Mouse (Mus musculus) heart, embryonic 16.5 days (tissue): ENCODE measurements at regions not wholly inside any gene's neighbourhood (a gene's known extent, or its start where the extent isn't known, plus 50 kb on each side); places are given as distances from the start of the nearest gene placed in this dataset.
A peak's percentile ranks its signal among the peaks of the same experiment; 100 is the strongest.

Source experiments
- ATAC-seq: fragments of 200-750 bp; cut with Nextera tagmentation; replicated peaks from 2 replicates; pipeline ENCODE4 v1.8.0; 2017; ENCODE audit warnings: moderate number of reproducible peaks; ENCODE audit not compliant: insufficient read depth, low FRiP score; ENCODE audit errors: extremely low read depth
- H3K27ac ChIP-seq: fragments of 300-500 bp; sonication (generic); 2 replicates; pipeline ENCODE4 v1.5.1; 2014; ENCODE audit warnings: mild to moderate bottlenecking, low read length, control low read depth, moderate library complexity
- H3K27me3 ChIP-seq: fragments of 300-500 bp; sonication (generic); 2 replicates; pipeline ENCODE4 v1.6.1; 2014; ENCODE audit warnings: low read length, mixed read lengths; ENCODE audit not compliant: control insufficient read depth, insufficient read depth
- H3K36me3 ChIP-seq: fragments of 300-500 bp; sonication (generic); 2 replicates; pipeline ENCODE4 v1.6.1; 2014; ENCODE audit not compliant: control insufficient read depth, insufficient read depth
- H3K4me1 ChIP-seq: fragments of 300-500 bp; sonication (generic); 2 replicates; pipeline ENCODE4 v1.6.1; 2014; ENCODE audit warnings: low read length, mixed read lengths; ENCODE audit not compliant: control insufficient read depth, insufficient read depth
- H3K4me2 ChIP-seq: fragments of 300-500 bp; sonication (generic); 2 replicates; pipeline ENCODE4 v1.6.1; 2014; ENCODE audit warnings: low read depth, mild to moderate bottlenecking, control low read depth, low read length
- H3K4me3 ChIP-seq: fragments of 300-500 bp; sonication (generic); 2 replicates; pipeline ENCODE4 v1.5.1; 2014; ENCODE audit warnings: mild to moderate bottlenecking, control low read depth, low read length
- H3K9ac ChIP-seq: fragments of 300-500 bp; sonication (generic); 2 replicates; pipeline ENCODE4 v1.6.1; 2014; ENCODE audit warnings: low read length, control low read depth
- H3K9me3 ChIP-seq: fragments of 300-500 bp; sonication (generic); replicated peaks from 2 replicates; pipeline ENCODE4 v1.6.1; 2016; ENCODE audit warnings: low read length; ENCODE audit not compliant: control insufficient read depth
- WGBS: fragments of 180-500 bp; shearing (Covaris S2); extraction: QIAGEN DNeasy Blood & Tissue Kit; methylation state at CpG from one replicate; pipeline ENCODE4 v1.1.7; 2014; 5-methylcytosine and 5-hydroxymethylcytosine counted together

DNA sequence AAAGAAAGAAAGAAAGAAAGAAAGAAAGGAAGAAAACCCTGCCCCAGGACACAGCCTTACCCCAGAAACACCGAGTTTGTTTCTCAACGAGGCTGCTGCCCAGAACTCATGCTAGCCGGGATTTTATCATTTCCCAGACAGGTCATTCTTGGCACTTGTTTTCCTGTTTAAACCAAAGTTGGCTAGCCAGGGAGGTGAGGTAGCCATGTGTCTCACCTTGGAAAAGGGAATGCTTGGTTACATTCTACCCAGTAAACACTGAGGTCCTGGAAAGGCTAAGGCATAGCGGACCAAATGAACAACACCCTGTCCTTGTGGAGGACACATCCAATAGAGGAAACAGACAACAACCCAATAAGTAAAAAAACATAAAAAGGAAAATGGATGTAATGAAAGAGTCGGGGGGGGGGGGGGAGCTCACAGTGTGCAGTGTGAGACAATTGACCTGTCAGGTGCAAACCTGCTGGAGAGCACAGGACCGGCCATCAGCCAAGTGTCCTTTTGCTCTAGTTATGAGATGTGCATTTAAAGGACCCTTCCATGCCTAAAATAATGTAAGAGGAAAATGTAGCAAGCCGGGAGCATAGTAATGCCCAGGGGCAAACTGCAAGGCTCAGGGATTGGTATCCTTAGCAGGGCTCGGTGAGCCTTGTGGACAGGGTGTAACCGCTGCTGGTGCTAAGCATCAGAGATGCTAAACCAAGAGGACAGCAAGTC lies 78.2 kb upstream of the Fzd7 start:
- H3K27ac ChIP-seq = no peak overlapping the region
- no peaks in the 10 kb centered on the region for H3K36me3 ChIP-seq
- no peak overlapping the region for H3K9ac ChIP-seq
- ATAC-seq = no peak
- H3K4me3 ChIP-seq = no peak overlapping the region
- H3K27me3 ChIP-seq = no peaks in the 10 kb centered on the region
- no peak overlapping the region for H3K4me2 ChIP-seq
- WGBS = 84% methylated on average over 9 of the region's 9 CpGs
- H3K4me1 ChIP-seq = no peaks in the 10 kb centered on the region
- H3K9me3 ChIP-seq = no peaks in the 10 kb centered on the region

DNA sequence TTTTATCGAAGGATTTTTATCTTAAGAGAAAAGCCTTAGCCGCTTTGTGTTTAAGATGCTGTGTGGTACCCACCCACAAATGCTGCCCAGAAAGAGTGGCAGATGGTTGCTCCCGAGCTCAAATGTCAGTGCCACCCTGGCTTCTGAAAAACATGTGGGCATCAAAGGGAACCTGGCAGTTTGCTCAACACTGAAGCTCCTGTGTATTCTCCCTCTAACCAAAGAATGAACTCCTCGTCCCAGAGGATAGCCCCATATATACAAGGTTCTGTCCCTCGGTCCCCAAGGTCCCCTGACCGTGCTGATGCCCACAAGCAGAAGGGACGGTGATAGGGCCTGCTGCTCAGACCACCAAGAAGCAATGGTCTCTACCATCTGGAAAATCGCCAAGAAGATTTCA lies 76.9 kb upstream of the Fzd7 start:
- 71% methylated on average over 8 of the region's 8 CpGs for WGBS
- ATAC-seq = no peak
- Histone ChIP-seq H3K27me3 (no peaks in the 10 kb centered on the region), H3K36me3 (no peaks in the 10 kb centered on the region), H3K4me1 (peaks cover 3% of the 10 kb centered on the region), H3K4me2 (no peak overlapping the region), H3K9me3 (no peaks in the 10 kb centered on the region), H3K4me3 (no peak overlapping the region), H3K27ac (no peak overlapping the region), H3K9ac (no peak overlapping the region)

DNA sequence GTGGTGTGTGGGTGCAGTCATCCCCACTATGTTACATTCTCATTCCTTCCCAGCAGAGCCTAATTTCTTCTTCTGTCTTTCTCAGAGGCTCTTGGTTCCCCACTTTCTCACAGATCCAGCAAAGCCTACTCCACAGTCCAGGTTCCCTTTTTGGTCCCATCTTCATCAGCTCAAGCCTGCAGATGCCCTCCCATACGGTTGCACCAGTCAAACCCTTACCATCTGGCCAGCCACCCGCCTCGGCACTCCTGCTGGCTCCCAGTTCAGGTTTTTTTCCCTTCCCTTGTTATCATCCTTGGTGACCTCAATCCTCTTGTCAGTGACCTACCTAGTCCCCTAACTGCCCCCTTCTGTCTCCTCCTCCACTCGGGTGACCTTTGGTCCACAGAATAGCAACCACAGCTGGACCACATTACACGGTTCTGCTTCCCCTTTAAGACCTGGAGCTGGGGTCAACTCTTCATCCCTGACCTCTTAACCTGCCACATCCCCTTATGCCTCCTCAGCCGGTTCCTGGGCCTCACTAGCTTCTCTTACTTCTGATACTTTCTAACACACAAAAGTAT lies 75.4 kb upstream of the Fzd7 start:
- ATAC-seq = no peak

DNA sequence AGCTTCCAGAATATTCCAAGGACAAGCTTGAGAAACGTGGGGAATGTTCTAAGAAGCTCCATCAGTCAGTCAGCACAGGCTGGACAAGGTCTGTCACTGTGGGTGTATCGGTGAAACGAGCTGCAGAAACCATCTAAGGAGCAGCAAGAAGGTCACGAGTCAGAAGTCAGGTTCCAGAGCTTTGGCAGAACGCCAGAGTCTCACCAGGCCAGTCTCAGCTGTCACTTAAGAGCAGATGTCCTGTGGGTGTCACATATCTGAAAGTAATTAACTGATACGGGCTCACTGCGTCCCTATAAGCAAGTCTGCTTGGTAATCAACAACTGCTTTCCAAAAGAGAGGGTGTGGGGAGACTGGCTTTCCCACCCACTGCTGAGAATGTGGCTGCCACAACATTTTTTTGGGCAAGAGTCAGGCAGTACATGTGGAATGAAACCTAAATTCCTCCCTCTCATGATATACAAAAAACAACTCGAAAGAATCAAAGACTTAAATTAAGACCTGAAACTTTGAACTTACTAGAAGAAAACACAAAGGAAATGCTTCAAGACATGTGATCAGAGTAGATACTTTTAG lies 72.6 kb upstream of the Fzd7 start:
- no peak for ATAC-seq
- no peak overlapping the region for H3K4me3 ChIP-seq
- WGBS = 10% methylated on average over 8 of the region's 8 CpGs
- no peaks in the 10 kb centered on the region for H3K9me3 ChIP-seq
- no peaks in the 10 kb centered on the region for H3K36me3 ChIP-seq
- peaks cover 3% of the 10 kb centered on the region for H3K4me1 ChIP-seq
- peak overlapping the region; percentile 27; the same call in 1 of the 2 replicates for H3K4me2 ChIP-seq
- H3K9ac ChIP-seq = no peak overlapping the region
- H3K27me3 ChIP-seq = no peaks in the 10 kb centered on the region
- H3K27ac ChIP-seq = no peak overlapping the region

More for the DNA sequence above, 75.4 kb upstream of the Fzd7 start:
- Histone ChIP-seq H3K36me3 (no peaks in the 10 kb centered on the region), H3K27ac (no peak overlapping the region), H3K4me1 (peaks cover 3% of the 10 kb centered on the region), H3K4me2 (no peak overlapping the region), H3K27me3 (no peaks in the 10 kb centered on the region), H3K4me3 (no peak overlapping the region), H3K9me3 (no peaks in the 10 kb centered on the region), H3K9ac (no peak overlapping the region)
- WGBS = 64% methylated on average over 6 of the region's 6 CpGs

DNA sequence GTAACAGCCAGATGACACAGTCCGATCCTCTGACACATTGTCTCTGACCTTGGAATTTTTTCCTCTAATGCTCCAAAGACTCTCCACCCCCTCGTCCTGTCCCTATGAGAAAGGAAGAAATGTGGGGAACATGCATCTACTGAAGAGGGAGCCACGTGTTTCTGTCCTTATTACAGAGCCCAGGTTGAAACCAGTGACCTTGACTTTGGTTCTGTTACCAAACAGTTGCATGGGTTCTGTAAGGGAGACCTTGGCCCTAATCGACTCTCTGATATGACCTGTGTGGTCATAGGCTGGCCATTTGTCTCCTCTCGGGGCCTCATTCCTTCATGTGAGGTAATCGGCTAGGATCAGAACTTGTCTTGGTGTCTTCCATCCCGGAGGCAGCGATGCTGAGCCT lies 69.0 kb upstream of the Fzd7 start:
- Histone ChIP-seq H3K4me3 (no peak overlapping the region), H3K27ac (no peak overlapping the region), H3K4me2 (no peak overlapping the region), H3K27me3 (no peaks in the 10 kb centered on the region), H3K9ac (no peak overlapping the region), H3K9me3 (no peaks in the 10 kb centered on the region), H3K4me1 (peaks cover 3% of the 10 kb centered on the region), H3K36me3 (no peaks in the 10 kb centered on the region)
- 82% methylated on average over 8 of the region's 8 CpGs for WGBS
- no peak for ATAC-seq

DNA sequence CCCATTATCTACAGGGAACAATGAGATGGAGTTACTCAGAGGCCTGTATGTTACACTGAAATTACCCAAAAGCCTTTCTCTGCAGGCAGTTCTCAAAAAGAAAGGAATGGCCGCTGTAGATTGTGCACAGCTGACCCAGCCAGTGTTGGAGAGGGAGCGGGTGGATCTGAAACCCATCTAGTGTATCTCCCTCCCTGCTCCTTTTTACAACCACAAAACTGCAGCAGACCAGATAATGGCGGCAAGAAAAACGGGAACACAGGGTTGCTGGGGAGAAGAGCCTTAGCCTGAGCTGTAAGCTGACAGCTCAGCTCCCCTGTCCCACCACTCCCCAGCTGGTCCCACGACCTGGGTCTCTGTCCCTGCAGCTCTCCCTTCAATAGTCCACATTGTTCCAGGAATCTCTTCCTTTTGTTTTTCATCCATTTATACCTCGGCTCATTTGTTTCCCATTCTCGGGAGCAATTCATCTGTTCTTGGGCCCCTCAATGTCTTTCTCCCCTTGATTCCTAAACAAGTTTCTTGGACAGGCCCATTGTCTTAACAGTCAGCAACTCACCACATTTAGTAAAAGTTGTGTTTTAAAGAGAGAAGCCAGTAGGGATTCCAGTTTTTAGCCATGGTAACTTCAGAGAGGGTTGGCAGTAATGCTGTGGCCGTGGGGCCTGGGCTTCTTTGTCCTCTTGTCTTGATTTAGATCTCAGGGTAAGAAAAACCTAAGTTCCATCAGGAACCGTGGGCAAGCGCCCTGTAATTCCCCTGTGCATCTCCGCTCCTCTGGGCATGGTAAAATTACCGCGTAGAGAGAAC lies 67.6 kb upstream of the Fzd7 start:
- Histone ChIP-seq H3K27me3 (no peaks in the 10 kb centered on the region; the same call in 1 of the 2 replicates), H3K4me3 (no peak overlapping the region), H3K4me2 (no peak overlapping the region), H3K9ac (no peak overlapping the region), H3K9me3 (no peaks in the 10 kb centered on the region), H3K27ac (no peak overlapping the region), H3K4me1 (peaks cover 2% of the 10 kb centered on the region), H3K36me3 (no peaks in the 10 kb centered on the region)
- whole genome bisulfite sequencing = 76% methylated on average over 13 of the region's 13 CpGs
- ATAC-seq = no peak

DNA sequence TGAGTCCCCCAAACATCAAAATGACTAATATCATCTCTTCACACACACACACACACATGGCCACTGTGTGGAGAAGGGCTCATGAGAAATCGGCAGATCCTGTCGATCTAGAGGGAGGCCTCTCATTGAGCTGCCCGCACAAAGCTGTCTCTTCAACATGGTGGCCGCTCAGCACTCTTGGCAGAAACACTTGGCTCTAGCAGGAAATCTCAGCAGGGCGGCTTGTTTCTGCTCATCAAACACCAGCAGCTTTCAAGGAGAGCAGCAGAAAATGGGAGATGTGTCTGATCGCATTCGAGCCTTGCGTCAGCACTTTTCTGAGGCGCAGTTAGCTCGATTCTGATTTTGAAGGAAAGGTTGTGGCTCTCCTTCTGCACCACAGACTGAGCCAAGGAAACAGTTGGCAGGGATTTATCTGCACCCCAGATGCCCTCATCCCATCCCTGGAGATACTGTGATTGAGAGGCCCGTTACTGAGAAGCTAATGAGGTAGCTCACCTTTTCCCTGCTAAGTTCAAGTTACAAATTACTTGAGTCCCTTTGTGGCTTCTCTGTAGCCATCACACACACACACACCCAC lies 66.4 kb upstream of the Fzd7 start:
- Histone ChIP-seq H3K9ac (no peak overlapping the region), H3K36me3 (no peaks in the 10 kb centered on the region), H3K27me3 (no peaks in the 10 kb centered on the region; the same call in none of the 2 replicates), H3K9me3 (no peaks in the 10 kb centered on the region), H3K4me2 (no peak overlapping the region), H3K4me1 (no peaks in the 10 kb centered on the region), H3K4me3 (no peak overlapping the region), H3K27ac (no peak overlapping the region)
- 71% methylated on average over 11 of the region's 11 CpGs for WGBS
- ATAC-seq = no peak

DNA sequence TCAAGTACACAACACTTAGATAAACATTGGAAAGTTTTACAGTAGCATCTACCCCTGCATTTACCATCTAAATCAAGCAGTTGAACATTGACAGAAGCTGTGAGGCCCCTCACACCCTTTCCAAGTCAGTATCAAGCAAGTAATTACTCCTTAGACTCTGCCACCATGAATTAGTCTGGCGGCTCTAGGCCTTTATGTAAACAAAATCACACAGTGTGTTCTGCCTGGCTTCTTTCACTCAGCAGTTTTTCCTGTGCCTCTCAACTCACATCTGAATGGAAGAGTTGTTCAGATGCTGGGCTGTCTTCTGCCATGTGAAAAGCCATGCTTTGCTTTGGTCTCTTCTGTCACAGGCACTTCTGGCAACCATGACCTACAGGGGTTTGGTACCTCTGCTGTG lies 64.9 kb upstream of the Fzd7 start:
- no peaks in the 10 kb centered on the region for H3K9me3 ChIP-seq
- no peak overlapping the region for H3K4me2 ChIP-seq
- no peak for ATAC-seq
- H3K27ac ChIP-seq = no peak overlapping the region
- H3K4me3 ChIP-seq = no peak overlapping the region
- no peak overlapping the region for H3K9ac ChIP-seq
- no peaks in the 10 kb centered on the region; the same call in none of the 2 replicates for H3K27me3 ChIP-seq
- H3K4me1 ChIP-seq = no peaks in the 10 kb centered on the region
- 44% methylated on average over 1 of the region's 1 CpGs for WGBS
- no peaks in the 10 kb centered on the region for H3K36me3 ChIP-seq
